Mouse (Mus musculus): ENCODE measurements around the gene Eif2ak4.

- TF ChIP-seq CTCF (IDR thresholded peaks at IDR 0.05; ENCODE audit: low read depth) (no peak), EP300 (IDR thresholded peaks at IDR 0.05; ENCODE audit: low read depth) (no peak)
Observed at GRCm38 (mm10) chr2:118430630-118431029, 42.2 kb downstream of the Eif2ak4 start.

Measured in liver, postnatal 0 days (tissue).